Mouse (Mus musculus): ENCODE measurements around the gene A830018L16Rik. TPM values are rescaled to one million over a fixed set of nuclear protein-coding genes. Genes with fewer than 3 reads are reported as not detected.

Gene A830018L16Rik
- polyA plus RNA-seq, 1 experiment: 31.7 TPM

DNA sequence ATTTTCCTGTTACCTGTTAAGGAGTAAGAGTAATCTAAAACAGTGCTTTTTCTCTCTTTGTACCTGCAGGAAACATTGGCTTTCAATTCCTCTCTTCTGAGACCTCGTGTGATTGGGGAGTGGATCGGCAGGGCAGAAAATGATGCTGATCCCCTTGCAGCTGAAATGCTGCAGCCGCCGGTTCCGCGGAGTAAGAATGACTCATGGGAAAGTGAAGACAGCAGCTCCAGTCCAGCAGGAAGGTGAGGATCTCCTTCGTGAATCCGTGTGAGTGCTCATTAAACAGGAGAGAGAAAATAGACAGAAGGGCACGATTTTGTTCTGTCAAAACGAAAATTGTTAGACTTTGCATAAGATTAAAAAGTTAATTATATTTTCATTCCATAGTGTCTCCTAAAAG is 174.4 kb downstream of the A830018L16Rik start:
- no peak for DNase-seq (ENCODE audit: extremely low spot score in 1 of 2, low spot score in 1 of 2)

DNA sequence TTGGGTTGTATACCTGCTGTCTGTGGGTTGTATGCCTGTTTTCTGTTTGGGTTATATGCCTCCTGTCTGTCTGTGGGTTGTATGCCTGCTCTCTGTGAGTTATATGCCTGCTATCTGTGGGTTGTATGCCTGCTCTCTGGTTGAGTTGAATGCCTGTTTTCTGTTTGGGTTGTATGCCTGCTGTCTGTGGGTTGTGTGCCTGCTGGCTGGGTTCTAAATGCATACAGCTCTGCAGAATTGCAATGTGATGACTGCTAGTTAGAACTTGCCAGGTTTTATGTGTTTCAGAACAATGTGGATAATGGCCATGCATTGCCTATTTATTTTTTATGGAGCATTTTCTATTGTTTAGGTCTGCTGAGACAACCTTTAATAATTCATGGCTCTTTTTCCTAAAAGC is 236.2 kb downstream of the A830018L16Rik start:
- DNase-seq (ENCODE audit: extremely low spot score in 1 of 2, low spot score in 1 of 2): no peak

DNA sequence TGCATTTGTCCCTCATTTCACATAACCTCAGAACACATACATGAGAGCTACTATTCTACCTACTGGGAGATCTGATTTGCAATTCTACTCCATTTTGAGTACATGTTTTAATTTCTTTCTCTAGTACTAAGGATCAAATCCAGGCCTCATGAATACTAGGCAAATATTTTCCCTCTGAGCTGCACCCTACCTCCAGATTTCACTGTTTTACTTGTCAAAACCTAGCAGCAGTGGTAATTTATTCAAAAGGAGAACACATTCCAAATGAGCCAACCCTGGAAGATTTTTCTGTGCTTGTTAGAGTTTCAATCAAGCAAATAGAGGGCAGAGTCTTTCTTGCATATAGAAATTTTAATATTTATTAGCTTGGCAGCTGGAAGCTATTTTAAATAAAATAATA is 238.9 kb downstream of the A830018L16Rik start:
- DNase-seq (ENCODE audit: extremely low spot score in 1 of 2, low spot score in 1 of 2): peak in 1 of 2 experiments; percentile 28

DNA sequence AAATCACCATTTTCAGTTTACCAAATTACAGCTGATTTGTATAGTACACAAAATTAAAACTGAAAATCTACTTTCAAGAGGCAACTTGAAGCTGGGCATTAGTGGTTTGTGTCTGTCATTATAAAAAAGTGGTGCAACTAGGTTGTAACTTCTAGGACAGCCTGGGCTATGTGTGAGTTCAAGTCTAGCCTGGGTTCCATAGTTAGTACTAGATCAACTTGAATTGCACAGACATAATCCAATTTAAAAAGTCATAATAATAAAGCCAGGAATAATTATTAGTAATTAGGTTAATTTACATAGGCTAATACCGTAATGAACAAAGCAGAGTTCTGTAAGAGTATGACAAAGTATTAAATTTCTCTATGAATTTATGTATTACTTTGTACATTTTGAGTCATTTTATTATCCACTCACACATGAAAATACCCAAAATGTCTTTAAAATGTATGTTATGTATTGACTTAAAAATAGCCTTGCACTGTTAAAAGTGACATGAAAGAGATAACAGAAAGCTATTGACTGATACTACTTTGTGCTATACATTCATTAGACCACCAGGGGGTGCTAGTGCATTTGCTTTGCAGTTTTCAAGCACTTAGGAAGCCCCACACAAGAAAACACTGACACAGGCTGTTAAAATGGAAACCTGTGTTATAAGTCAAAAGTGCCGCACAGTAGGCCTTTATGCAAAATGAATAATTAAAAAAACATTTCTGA is 243.6 kb downstream of the A830018L16Rik start:
- peak in 1 of 2 experiments; percentile 90 for DNase-seq (ENCODE audit: extremely low spot score in 1 of 2, low spot score in 1 of 2)

DNA sequence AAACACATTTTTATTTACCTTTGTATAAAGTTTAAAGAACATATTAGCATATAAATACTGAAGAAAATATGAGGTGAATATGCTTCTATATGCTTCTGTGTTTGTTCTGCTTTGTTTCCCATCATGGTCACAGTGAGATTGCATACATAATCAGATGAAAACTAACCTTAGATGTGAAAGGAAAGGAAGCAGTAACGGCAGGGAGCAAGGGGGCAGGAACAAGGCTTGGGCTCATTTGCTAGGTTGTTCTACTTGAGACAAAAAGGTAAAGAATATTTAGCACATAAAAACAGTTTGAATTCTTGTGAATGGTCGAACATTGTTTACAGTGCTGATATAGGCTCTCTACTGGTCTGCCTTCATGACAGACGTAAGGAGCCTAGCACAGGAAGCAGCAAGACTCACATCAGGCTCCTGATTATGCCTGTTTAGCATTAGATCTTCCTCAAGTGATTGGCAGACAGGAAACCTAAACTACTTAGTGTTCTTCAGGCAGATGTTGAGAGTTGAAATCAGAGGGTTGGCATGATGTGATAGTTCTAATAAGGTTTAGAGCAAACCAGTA is 244.2 kb downstream of the A830018L16Rik start:
- no peak for DNase-seq (ENCODE audit: extremely low spot score in 1 of 2, low spot score in 1 of 2)

DNA sequence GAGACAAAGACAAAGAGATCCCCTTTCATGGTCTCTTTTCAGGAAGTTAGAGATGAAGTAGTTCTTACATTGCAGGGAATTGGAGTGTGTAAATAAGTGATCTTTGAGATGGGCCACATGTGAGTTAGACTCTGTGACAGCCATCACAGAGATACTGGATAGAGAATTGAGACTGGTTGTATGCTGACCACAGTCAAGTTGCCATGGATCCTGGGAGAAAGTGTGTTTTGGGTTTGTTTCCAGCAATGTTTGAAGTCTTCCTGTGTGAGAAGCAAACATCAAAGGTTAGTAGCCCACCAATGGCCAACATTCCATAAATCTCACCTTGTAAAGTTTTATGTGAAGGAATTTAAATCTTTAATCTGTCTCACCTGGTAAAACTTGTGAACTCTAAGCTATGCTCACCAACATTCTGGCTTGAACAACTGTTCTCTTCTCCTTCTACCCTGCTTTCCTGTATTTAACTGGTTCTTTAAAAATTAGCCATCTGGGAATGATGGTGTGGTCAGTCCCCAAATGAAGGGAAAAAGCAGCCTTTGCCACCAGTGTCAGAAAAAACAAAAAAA is 330.9 kb downstream of the A830018L16Rik start:
- no peak for DNase-seq (ENCODE audit: extremely low spot score in 1 of 2, low spot score in 1 of 2)

DNA sequence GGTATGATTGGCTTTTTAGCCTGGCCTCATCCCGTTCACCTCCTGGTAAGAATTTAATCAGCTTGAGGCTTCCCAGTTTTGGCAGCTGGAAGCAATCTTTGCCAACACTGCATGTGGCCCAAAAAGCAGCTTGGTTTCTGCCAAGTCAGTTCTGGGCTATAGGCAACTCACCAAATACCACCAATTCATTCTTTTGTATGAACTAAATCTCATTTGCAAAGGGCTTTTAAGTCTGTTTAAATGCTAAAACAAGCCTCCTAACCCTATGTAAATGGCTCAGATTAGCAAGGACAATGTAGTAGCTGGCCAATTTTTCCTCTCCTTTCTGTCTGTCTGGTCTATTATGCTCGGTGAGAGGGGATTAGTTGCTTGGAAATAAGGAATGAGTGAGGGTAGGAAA is 334.5 kb downstream of the A830018L16Rik start:
- DNase-seq (ENCODE audit: extremely low spot score in 1 of 2, low spot score in 1 of 2): peak in 1 of 2 experiments; percentile 13

DNA sequence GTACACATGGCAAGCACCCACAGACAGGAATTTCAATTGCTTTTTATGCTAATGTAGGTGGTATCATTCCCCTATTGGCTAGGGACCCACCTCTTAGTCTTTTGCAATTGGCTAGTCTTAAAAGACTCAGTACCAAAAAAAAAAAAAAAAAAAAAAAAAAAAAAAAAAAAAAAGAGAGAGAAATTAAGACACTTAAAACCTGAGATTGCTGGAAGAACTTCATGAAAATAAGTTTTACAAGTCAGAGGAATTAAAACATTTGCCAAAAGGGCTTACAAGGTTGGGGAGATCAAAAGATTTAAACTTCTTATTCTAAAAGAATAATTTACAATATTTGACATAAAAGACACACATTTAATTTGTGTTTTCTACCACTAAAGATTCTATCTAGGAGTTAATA is 336.2 kb downstream of the A830018L16Rik start:
- DNase-seq (ENCODE audit: extremely low spot score in 1 of 2, low spot score in 1 of 2): no peak

DNA sequence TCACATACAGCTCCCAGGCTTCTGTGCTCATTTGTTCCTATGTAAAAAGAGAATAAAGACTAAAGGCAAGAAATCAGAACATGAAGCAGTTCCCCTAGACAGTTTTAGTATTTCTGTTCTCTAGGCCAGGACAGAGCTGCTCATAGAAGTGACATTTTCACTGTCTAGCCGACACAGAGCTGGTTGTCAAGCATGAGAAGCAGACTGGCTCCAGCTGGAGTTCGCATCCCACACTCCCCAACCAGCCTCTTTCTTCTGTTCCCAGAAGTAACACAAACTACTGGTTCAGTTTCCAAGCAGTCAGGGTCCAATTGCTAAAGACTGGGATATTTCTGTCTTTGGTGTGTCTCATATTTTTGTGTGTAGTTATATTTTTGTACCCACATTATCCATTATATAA is 336.7 kb downstream of the A830018L16Rik start:
- DNase-seq (ENCODE audit: extremely low spot score in 1 of 2, low spot score in 1 of 2): peak; percentile 18 to 26

DNA sequence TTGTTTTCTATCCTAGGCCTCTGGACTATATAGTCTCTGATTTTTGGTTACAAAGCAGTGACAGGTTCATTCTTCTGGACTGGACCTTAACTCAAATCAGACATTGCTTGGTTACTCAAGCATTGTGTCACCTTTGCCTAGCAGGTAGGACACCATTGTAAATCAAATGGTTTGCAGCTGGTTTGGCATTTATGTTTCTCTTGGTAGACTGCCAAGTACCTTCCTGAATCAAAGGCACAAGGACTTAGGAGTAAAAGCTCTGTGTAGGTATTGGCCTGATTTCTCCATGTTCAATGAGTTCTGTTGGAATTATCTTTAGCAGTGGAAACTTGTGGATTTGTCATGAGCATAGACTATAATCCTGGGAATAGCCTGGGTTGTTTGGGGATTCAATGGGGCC is 338.1 kb downstream of the A830018L16Rik start:
- DNase-seq (ENCODE audit: extremely low spot score in 1 of 2, low spot score in 1 of 2): no peak

DNA sequence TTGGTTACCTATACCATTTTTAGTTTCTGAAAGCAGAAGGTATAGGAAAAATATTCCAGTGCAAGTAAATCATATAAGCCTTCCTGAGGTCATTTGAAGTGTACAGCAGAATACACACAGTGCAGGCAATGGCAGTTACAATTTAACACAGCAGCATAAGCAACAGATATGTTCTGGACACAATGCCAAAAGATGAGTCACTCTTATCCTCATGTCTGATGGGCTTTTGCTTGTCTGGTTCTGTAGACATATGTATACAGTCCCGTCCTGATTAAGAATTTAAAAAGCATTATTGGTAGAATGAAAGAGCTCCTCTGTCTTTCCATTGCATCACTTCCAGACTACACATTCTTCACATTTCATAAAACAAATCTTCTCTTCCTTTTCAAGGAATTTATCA is 374.4 kb downstream of the A830018L16Rik start:
- peak in 1 of 2 experiments; percentile 11 for DNase-seq (ENCODE audit: extremely low spot score in 1 of 2, low spot score in 1 of 2)

DNA sequence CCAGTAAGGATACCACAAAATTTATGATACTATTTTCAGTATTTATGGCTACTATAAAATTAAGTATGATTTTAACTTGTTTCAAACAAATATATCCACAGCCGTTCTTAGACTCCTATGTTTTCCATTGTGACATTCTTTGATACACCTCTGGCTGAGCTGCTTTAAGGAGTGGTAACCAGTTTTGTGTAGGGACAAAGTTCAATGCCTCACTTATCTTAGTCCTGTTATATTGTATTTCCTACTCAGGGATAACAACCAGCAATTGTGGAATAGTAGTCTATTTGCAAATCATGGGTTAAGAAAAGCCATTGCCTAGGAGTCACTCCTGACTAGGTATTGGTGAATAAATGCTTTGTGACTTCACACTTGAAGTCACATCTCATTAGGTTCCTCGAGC is 378.9 kb downstream of the A830018L16Rik start:
- DNase-seq (ENCODE audit: extremely low spot score in 1 of 2, low spot score in 1 of 2): no peak

DNA sequence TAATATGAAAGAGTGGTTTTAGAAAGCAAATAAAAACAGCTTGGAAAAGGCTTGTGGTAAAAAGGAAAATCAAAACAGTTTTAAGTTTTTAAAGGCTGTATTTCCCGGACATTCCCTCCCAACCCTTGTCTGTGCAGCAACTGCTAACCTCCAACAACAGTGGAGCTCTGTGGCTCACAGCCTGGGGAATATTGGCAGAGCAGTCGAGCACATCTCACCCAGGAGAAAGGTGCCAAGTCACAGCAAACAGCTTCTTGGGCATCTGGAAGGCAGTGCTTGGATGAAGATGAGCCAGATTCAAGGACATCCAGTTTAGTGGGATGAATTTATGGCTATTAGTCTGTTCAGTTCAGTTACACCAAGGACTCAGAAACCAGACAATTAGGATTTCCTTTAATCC is 381.8 kb downstream of the A830018L16Rik start:
- DNase-seq (ENCODE audit: extremely low spot score in 1 of 2, low spot score in 1 of 2): peak in 1 of 2 experiments; percentile 15

DNA sequence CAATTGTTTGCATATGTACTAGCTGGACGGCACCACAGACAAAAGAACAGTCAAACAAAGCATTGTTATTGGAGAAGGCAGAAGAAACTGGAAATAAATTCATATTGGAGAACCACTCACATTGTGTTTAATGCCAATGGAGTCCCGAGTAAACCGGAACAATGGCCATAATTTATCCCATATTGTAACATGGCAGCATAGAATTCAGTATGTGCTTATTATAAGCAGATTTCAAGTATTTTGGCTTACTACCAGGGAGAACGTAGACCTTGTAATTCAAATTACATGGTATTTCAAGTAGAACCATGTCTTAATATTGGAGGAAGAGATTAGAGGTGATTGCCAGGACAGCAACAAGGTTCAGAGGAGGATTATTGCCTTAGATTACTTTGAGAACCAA is 458.9 kb downstream of the A830018L16Rik start:
- DNase-seq (ENCODE audit: extremely low spot score in 1 of 2, low spot score in 1 of 2): no peak

DNA sequence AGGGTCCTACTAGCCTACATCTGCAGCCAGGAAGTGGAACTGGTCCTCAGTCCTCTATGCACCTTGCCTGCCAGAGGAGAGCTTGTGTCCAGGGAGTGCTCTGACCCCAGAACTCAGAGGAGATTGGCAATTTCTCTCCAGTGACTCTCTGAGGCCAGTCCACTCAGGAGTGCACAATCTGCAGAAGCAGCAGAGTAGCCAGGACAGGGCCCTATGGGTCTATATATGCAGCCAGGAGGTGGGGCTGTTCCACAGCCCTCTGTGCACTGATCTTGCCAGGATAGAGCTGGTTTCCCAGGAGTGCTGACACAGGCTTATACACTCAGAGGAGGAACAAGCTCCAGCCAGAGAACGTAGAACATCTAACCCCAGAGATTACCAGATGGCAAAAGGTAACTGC is 459.7 kb downstream of the A830018L16Rik start:
- no peak for DNase-seq (ENCODE audit: extremely low spot score in 1 of 2, low spot score in 1 of 2)

DNA sequence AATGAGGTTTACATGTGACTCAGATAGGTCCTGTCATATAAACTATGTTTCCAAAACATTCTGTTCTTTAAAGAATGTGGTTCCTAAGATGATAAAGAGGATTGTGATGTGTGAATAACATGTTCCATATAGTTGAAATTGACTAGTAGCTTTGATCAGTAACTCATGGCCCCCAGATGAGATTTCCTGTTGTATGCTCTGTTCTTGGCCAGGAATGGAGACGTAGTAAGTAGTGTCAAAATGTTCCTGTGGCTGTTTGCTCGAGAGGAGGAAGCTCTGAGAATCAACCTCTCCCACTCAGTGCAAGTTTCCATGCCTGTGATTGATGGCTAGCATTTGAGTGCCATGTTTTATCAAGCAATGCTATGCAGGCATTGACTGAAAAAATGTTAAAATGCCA is 467.8 kb downstream of the A830018L16Rik start:
- DNase-seq (ENCODE audit: extremely low spot score in 1 of 2, low spot score in 1 of 2): no peak

DNA sequence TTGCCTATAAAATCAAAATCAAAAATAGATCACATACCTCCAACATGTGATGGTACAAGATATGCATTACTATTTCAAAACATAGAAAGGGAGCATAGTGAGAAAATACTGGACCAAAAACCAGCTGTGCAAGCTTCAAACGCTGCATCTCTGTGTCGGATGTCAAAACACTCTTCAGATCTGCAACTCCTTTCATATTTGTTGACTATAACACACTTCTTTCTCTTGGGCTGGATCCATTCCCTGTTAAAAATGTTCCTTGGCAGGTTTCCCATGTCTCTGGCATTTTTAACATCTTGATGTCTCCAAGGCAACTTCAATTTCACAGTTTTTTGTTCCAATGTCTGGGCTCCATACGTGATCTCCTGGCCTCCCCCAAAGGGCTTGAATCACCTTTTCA is 481.8 kb downstream of the A830018L16Rik start:
- DNase-seq (ENCODE audit: extremely low spot score in 1 of 2, low spot score in 1 of 2): peak in 1 of 2 experiments; percentile 44

DNA sequence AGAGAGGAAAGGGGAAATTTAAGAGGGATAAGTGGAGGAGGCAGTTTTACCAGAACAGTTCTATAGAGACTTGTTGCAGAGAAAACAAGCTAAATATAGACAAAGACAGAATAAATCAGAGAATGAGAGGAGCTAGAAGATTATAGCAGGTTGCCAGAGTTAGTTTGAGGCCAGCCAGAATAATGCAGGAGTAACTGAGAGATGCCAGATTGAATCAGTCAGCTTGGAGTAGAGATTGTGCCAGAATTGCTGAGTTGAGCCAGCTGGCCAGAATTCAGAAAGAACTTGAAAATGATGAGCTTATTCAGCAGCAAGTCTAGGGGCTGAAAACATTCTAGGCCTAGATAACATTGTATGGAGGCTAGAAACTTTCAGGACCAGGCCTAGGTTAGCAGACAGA is 502.0 kb downstream of the A830018L16Rik start:
- DNase-seq (ENCODE audit: extremely low spot score in 1 of 2, low spot score in 1 of 2): no peak

DNA sequence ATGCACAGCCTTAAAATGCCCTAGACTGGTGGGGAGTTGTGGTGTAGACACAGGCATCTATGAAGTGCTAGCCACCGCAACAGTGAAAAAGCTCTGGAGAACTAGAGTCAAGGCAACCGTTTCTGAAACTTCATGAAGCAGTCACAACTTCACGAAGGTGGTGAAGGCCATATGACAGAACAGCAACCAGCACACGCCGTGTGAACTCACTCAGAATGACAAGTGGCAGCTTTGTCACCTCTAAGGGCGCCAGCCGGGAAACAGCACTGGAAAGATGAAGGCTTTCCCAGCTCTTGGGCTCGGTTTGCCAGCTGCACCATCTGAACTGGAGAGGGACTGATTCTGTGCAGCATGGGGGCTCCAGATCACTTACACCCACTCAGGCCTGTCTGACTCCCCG is 523.1 kb downstream of the A830018L16Rik start:
- DNase-seq (ENCODE audit: extremely low spot score in 1 of 2, low spot score in 1 of 2): peak; percentile 5 to 32

DNA sequence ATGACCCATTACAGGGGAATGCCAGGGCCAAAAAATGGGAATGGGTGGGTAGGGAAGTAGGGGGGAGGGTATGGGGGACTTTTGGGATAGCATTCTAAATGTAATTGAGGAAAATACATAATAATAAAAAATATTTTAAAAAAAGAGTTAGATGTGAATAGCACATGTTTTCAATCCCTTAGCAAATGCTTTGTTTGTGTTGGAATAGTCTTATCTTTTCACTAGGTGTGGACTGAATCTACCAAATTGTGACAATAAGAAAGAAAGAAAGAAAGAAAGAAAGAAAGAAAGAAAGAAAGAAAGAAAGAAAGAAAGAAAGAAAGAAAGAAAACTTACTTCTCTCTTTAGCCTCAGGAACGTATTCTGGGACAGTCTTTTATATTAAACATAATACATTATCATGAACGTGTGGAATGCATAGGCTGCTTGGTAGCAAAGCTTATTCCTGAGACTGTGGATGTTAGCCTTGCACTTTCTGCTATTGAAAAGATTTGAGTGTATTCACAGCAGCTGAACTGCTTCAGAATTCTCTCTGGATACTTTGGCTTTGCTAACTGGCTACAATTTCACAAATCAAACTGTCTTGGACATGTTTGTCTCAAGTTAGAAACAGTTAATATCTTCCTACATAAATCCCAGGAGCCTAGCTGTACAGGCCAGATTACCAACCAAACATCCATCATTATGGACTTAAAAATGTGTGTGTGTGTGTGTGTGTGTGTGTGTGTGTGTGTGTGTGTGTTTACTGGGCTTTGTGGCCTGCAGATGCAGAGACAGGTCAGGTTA is 545.7 kb downstream of the A830018L16Rik start:
- DNase-seq (ENCODE audit: extremely low spot score in 1 of 2, low spot score in 1 of 2): no peak

DNA sequence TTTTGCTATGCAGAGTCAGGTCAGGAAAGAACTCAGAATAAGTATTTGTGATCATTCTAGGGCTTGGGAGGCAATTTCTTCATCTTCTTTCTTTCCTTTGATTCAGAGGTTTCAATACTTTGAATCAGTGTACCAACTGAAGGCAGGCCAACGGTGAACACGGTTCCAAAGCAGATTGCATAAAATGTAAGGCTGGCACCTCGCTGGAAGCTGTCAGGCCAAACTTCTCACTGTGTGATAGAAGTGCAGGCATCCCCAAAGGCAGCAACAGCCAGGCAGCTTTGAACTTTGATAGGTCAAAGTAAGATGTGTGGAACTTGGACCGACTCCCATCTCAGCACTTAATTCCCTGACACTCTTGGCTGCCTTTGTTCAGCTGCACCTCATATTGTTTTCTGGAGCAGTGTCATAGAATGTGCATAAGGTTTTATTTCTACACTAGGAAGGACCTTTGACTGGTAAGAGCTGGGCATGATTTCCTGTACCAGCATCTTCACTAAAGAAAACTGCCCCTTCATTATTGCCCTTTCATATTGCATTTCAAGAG is 568.8 kb downstream of the A830018L16Rik start:
- DNase-seq (ENCODE audit: extremely low spot score in 1 of 2, low spot score in 1 of 2): no peak

Measured in frontal cortex, adult 2 months (tissue).